Mouse (Mus musculus): Measurements from ENCODE around the gene Grin2b. TPM values are rescaled to one million over a fixed set of nuclear protein-coding genes. Genes with fewer than 3 reads are reported as not detected.

Gene Grin2b
- polyA plus RNA-seq, 1 experiment, result not detected

GRCm38 (mm10) chr6:135745606-135746005 is 427.7 kb downstream of the Grin2b start:
- Histone ChIP-seq H3K79me3 (ENCODE audit: low read depth) (no peaks in the 10 kb centered on the region), H3K27me3 (ENCODE audit: control insufficient read depth, insufficient read depth, insufficient read length) (no peaks in the 10 kb centered on the region), H3K36me3 (ENCODE audit: control insufficient read depth, insufficient read depth) (no peaks in the 10 kb centered on the region), H3K4me3 (ENCODE audit: insufficient read depth, poor library complexity, severe bottlenecking) (no peak overlapping the region), H3ac (ENCODE audit: control insufficient read depth, insufficient read length, low read depth) (no peak overlapping the region), H3K79me2 (ENCODE audit: control insufficient read depth, insufficient read depth) (no peaks in the 10 kb centered on the region)
- TF ChIP-seq MYOG (IDR thresholded peaks at IDR 0.05; ENCODE audit: control insufficient read depth, extremely low read depth, insufficient read length), result no peak
- no peak for TF ChIP-seq MYOD1 (IDR thresholded peaks at IDR 0.05; ENCODE audit: control insufficient read depth, insufficient read length, low read depth)
- no peak for TF ChIP-seq CTCF (IDR thresholded peaks at IDR 0.05; ENCODE audit: control insufficient read depth, insufficient read depth, insufficient read length)
- no peak for TF ChIP-seq CEBPB (IDR thresholded peaks at IDR 0.05; ENCODE audit: low read depth)
- TF ChIP-seq FOSL1 (IDR thresholded peaks at IDR 0.05; ENCODE audit: insufficient read depth, low read length, poor library complexity, severe bottlenecking), result no peak
- TF ChIP-seq MAX (IDR thresholded peaks at IDR 0.05), result no peak
- no peak for TF ChIP-seq USF1 (IDR thresholded peaks at IDR 0.05; ENCODE audit: low read depth)

DNA sequence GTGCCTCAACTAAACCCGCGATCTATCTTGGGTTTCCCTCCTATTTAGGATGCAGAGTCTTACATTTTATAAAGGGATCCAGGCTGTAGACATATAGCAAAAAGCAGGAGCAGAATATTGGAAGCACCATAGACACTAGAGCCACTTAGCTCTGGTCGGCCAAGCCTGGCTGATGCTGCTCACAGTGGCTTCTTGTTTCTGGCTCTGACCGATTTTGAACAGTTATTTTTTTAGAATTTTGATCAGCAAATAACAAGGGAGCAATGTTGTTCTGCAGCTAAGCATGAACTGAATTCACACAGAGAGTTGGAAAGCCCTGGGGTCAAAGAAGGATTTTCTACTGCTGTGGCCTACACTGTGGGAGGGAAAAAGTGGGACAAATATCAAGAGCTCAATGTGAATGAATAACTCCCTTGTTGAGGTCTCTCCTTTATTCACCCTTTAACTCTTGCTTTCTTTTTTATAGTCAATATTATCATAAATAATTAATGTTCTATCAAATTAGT is 439.0 kb downstream of the Grin2b start:
- Histone ChIP-seq H3K27me3 (ENCODE audit: control insufficient read depth, insufficient read depth, insufficient read length) (no peaks in the 10 kb centered on the region), H3K79me2 (ENCODE audit: control insufficient read depth, insufficient read depth) (no peaks in the 10 kb centered on the region)

DNA sequence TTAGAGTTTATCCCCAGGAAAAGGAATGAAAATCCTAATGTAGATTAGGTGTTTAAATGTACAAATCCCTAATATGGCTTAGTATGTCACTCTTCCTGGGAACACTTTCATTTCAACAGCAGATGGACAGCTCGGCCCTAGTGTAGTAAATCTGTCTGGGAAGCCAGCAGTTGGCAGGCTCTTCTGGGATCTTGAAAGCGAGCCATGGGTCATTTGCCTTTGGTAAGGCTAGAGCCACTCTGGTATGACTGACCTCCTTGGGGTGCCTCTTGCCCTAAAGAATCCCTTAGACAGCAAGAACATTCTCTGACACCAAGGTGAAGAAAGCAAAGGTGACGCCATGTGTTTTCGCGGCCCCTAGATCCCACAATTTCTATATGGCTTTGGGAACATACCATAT is 446.2 kb downstream of the Grin2b start:
- Histone ChIP-seq H3K27me3 (ENCODE audit: control insufficient read depth, insufficient read depth, insufficient read length) (no peaks in the 10 kb centered on the region), H3K79me2 (ENCODE audit: control insufficient read depth, insufficient read depth) (no peaks in the 10 kb centered on the region), H3ac (ENCODE audit: control insufficient read depth, insufficient read length, low read depth) (no peak overlapping the region), H3K4me3 (ENCODE audit: insufficient read depth, poor library complexity, severe bottlenecking) (no peak overlapping the region), H3K36me3 (ENCODE audit: control insufficient read depth, insufficient read depth) (no peaks in the 10 kb centered on the region), H3K79me3 (ENCODE audit: low read depth) (no peaks in the 10 kb centered on the region)
- TF ChIP-seq MAX (IDR thresholded peaks at IDR 0.05) (no peak), FOSL1 (IDR thresholded peaks at IDR 0.05; ENCODE audit: insufficient read depth, low read length, poor library complexity, severe bottlenecking) (no peak), MYOG (IDR thresholded peaks at IDR 0.05; ENCODE audit: control insufficient read depth, extremely low read depth, insufficient read length) (no peak), CTCF (IDR thresholded peaks at IDR 0.05; ENCODE audit: control insufficient read depth, insufficient read depth, insufficient read length) (no peak), CEBPB (IDR thresholded peaks at IDR 0.05; ENCODE audit: low read depth) (no peak), MYOD1 (IDR thresholded peaks at IDR 0.05; ENCODE audit: control insufficient read depth, insufficient read length, low read depth) (no peak), USF1 (IDR thresholded peaks at IDR 0.05; ENCODE audit: low read depth) (no peak)

More for the DNA sequence above, 439.0 kb downstream of the Grin2b start:
- TF ChIP-seq MAX (IDR thresholded peaks at IDR 0.05) (no peak), CTCF (IDR thresholded peaks at IDR 0.05; ENCODE audit: control insufficient read depth, insufficient read depth, insufficient read length) (no peak), USF1 (IDR thresholded peaks at IDR 0.05; ENCODE audit: low read depth) (no peak), CEBPB (IDR thresholded peaks at IDR 0.05; ENCODE audit: low read depth) (no peak), MYOD1 (IDR thresholded peaks at IDR 0.05; ENCODE audit: control insufficient read depth, insufficient read length, low read depth) (no peak), FOSL1 (IDR thresholded peaks at IDR 0.05; ENCODE audit: insufficient read depth, low read length, poor library complexity, severe bottlenecking) (no peak), MYOG (IDR thresholded peaks at IDR 0.05; ENCODE audit: control insufficient read depth, extremely low read depth, insufficient read length) (no peak)
- Histone ChIP-seq H3K79me3 (ENCODE audit: low read depth) (no peaks in the 10 kb centered on the region), H3K36me3 (ENCODE audit: control insufficient read depth, insufficient read depth) (no peaks in the 10 kb centered on the region), H3K4me3 (ENCODE audit: insufficient read depth, poor library complexity, severe bottlenecking) (no peak overlapping the region), H3ac (ENCODE audit: control insufficient read depth, insufficient read length, low read depth) (no peak overlapping the region)

GRCm38 (mm10) chr6:135721706-135722105 is 451.6 kb downstream of the Grin2b start:
- Histone ChIP-seq H3K4me3 (ENCODE audit: insufficient read depth, poor library complexity, severe bottlenecking) (no peak overlapping the region), H3ac (ENCODE audit: control insufficient read depth, insufficient read length, low read depth) (no peak overlapping the region), H3K27me3 (ENCODE audit: control insufficient read depth, insufficient read depth, insufficient read length) (no peaks in the 10 kb centered on the region), H3K79me3 (ENCODE audit: low read depth) (no peaks in the 10 kb centered on the region), H3K79me2 (ENCODE audit: control insufficient read depth, insufficient read depth) (no peaks in the 10 kb centered on the region), H3K36me3 (ENCODE audit: control insufficient read depth, insufficient read depth) (no peaks in the 10 kb centered on the region)
- TF ChIP-seq USF1 (IDR thresholded peaks at IDR 0.05; ENCODE audit: low read depth), result no peak

DNA sequence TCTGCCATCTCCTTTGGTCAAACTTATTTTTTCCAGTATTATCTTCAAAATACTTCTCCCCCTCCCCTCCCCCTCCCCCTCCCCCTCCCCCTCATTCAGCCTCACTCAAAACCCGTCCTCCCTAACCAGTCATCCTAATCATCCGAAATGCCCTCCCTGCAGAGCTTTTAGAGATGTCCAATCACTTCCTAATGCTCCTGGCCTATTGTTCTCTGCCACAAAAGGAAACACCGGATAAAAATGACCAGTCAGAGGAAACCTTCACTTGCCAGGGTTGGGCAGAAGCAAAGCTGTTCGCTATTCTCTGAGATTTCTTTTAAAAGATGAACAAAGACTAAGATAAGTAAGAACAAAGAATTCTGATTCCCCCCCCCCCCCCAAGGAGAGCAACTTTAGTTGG is 458.4 kb downstream of the Grin2b start:
- TF ChIP-seq CTCF (IDR thresholded peaks at IDR 0.05; ENCODE audit: control insufficient read depth, insufficient read depth, insufficient read length) (no peak), USF1 (IDR thresholded peaks at IDR 0.05; ENCODE audit: low read depth) (no peak), MYOG (IDR thresholded peaks at IDR 0.05; ENCODE audit: control insufficient read depth, extremely low read depth, insufficient read length) (no peak), CEBPB (IDR thresholded peaks at IDR 0.05; ENCODE audit: low read depth) (no peak)
- no peaks in the 10 kb centered on the region for H3K79me2 ChIP-seq (ENCODE audit: control insufficient read depth, insufficient read depth)
- H3K4me3 ChIP-seq (ENCODE audit: insufficient read depth, poor library complexity, severe bottlenecking), result no peak overlapping the region
- H3ac ChIP-seq (ENCODE audit: control insufficient read depth, insufficient read length, low read depth), result no peak overlapping the region
- no peaks in the 10 kb centered on the region for H3K27me3 ChIP-seq (ENCODE audit: control insufficient read depth, insufficient read depth, insufficient read length)
- no peaks in the 10 kb centered on the region for H3K79me3 ChIP-seq (ENCODE audit: low read depth)
- no peaks in the 10 kb centered on the region for H3K36me3 ChIP-seq (ENCODE audit: control insufficient read depth, insufficient read depth)

DNA sequence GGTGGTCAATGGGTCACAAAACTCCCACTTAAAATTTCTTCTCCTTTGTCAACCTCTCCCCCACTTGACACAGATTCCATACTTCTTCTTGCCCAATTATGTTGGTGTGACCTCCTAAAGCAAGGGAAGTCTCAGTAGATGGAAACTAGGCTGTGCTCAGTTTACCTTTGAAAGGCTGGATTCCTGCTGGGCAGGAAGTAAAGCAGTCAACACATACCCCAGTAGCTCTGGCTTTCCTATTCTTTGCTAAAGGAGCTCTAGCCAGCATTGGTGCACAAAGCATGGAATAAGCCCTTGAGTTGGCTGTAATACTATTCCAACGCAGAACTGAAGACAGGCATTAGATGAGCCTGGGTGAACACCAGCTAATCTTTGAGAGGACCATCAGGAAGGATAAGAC is 459.1 kb downstream of the Grin2b start:
- no peaks in the 10 kb centered on the region for H3K79me3 ChIP-seq (ENCODE audit: low read depth)
- no peaks in the 10 kb centered on the region for H3K79me2 ChIP-seq (ENCODE audit: control insufficient read depth, insufficient read depth)
- TF ChIP-seq MAX (IDR thresholded peaks at IDR 0.05) (no peak), MYOG (IDR thresholded peaks at IDR 0.05; ENCODE audit: control insufficient read depth, extremely low read depth, insufficient read length) (no peak), MYOD1 (IDR thresholded peaks at IDR 0.05; ENCODE audit: control insufficient read depth, insufficient read length, low read depth) (no peak), USF1 (IDR thresholded peaks at IDR 0.05; ENCODE audit: low read depth) (no peak), FOSL1 (IDR thresholded peaks at IDR 0.05; ENCODE audit: insufficient read depth, low read length, poor library complexity, severe bottlenecking) (no peak), CEBPB (IDR thresholded peaks at IDR 0.05; ENCODE audit: low read depth) (no peak), CTCF (IDR thresholded peaks at IDR 0.05; ENCODE audit: control insufficient read depth, insufficient read depth, insufficient read length) (no peak)
- no peak overlapping the region for H3ac ChIP-seq (ENCODE audit: control insufficient read depth, insufficient read length, low read depth)
- H3K4me3 ChIP-seq (ENCODE audit: insufficient read depth, poor library complexity, severe bottlenecking), result no peak overlapping the region
- no peaks in the 10 kb centered on the region for H3K36me3 ChIP-seq (ENCODE audit: control insufficient read depth, insufficient read depth)
- H3K27me3 ChIP-seq (ENCODE audit: control insufficient read depth, insufficient read depth, insufficient read length), result no peaks in the 10 kb centered on the region
